Mouse (Mus musculus) thymus, postnatal 0 days (tissue): ENCODE measurements around the gene Zfx. TPM values are rescaled to one million over a fixed set of nuclear protein-coding genes. Genes with fewer than 3 reads are reported as not detected.

Source experiments
- DNase-seq: peaks from one replicate; pipeline ENCODE4 v3.0.0-alpha.2; 2015; ENCODE audit warnings: low spot score
- polyA plus RNA-seq: library from polyadenylated mRNA; unstranded; fragments of >200 nt; fragmentation: Nextera tagmentation; extraction: Ambion mirVana; gene quantifications from 2 replicates; pipeline ENCODE4 v1.2.1, GENCODE M21; 2015

Zfx gene
- polyA plus RNA-seq, 1 experiment from 2014 or later = 34.5 TPM

DNA sequence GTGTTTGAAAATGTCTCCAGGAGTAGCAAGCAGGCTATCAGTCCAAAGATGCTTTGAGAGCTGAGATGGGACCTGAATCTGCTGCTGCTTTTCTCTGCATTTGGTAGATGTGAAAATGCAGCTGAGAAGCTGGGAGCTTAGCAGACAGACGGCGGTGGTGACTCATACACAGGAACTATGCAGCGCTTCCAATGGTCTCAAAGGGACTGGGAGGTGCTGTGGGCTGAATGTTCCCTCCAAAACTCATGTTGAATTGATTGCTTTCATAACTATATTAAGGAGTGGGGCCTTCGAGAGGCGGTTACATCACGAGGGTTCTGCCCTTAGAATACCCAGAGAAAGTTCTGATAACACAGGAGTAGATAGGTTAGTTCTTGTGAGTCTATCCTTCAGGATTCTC is 62.3 kb downstream of the Zfx start:
- DNase-seq = no peak

DNA sequence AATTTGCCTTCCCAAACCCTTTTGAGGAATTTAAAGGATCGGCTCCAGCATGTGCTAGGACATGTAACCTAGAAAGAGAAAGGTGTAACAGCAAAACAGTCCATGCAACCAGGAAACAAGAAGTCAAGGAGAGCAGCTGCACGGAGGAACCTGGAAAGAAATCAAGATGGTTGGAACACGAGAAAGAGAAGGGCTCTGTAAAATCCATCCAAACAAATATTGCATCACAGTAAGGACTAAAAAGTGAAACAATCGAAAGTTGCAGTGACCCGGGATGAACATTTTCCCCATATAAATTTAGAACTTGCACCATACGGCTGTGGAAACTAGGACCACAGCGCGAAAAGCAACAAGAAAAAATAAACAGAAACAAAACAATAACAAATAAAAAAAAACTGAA is 62.8 kb downstream of the Zfx start:
- DNase-seq = no peak

DNA sequence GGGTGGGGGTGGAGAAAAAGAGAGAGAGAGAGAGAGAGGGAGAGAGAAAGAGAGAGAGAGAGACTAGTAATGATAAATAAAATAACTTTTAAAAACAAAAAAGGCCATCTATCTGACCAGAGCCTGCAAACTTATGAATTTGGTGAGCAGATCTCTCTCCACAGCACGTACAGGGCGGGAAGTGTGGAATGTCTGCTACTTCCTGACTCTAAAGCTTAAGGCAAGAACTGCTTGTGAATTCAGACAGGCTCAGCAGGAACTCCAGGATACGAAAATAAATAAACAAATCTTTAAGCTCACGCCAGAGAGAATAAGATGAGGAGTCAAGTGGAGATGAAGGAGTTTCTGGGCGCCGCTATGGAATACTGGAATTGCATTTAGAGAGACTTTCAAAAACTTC is 64.8 kb downstream of the Zfx start:
- no peak for DNase-seq

DNA sequence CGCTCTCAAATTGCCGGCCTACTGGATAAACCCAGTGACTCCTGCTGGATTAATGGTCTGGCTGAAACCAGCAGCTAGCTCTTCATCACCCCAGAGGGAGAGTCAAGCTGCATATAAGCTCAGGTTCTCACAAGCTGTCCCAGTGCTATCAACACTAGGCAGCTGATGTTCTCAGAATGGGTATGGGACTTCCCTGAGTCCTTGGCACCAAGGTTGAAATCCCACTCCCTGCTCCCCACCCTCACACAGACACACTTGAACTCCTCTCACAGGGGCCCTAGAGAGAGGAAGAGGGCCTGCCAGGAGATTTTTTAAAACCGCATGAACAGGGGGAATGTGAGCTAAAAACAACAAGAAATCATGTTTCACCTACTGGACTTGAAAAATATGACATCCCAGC is 74.5 kb downstream of the Zfx start:
- DNase-seq = no peak

DNA sequence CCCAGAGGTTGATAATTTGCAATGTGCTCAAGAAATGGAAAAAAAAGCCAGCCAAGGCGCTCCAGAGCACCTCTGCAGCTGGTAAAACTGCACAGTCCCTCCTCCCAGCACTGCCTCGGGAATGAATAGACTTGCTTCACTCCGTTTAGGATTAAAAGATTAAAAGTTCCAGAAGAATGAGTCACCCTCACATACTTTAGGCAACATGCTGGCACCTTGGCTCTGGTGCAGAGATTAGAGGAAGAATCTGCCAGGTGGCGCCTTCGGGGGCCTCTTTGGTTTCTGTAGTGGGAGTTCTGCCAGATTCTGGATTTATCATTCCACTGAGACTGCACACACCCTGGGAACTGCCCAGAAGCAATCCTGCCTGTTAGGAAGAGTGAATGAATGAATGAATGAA is 75.5 kb downstream of the Zfx start:
- DNase-seq = no peak

DNA sequence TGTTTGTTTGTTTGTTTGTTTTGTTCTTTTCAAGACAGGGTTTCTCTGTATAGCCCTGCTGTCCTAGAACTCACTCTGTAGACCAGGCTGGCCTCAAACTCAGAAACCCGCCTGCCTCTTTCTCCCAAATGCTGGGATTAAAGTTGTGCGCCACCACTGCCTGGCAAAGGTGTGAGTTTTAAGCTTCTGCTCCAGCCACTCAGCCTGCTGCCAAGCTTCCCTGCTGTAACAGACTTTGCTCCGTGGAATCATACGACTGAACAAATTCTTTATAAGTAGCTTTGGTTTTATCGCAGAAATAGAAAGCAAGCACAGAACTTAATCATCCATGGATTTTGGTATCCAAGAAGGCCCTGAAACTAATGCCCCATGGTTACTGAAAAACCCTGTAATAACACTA is 76.1 kb downstream of the Zfx start:
- no peak for DNase-seq

DNA sequence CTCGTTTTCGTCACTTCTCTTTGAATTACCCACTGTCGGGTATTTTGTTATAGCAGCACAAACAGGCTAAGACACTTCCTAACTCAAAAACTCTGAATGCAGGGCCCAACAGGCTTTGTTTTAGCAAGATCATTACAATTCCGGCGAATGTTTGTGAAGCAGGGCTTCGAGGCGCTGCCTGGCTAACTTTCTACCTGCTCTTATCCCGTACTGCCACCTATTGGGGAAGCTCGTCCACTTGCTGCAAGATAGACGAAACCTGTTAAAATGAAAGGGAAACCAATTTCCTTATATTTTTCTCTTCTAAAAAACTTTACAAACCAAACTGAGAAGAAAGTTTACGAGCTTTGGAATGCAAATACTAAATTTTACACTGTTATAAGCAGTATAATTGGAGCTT is 90.6 kb downstream of the Zfx start:
- DNase-seq = peak; percentile 44

DNA sequence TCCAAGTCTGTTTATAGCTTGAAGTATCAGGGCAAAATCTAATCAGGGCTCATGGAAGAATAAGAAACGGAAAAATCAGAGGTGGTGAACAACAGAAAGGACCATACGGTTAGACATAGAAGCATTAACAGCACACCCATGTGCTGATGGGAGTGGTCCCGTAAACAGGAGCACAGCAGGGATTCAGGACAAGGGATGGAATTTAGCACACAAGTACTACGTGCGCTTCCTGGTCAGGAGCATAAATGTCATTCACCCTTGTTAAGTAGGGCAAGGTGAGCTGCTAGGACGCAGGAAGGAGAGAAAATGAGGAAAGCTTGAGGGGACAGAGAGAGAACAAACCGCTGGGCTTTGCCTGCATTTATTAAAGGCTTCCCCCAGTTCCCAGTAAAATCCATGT is 93.4 kb downstream of the Zfx start:
- no peak for DNase-seq

Other genes starting within 250 kb of the Zfx start
- gene AU015836, start 155.0 kb downstream of the Zfx start, polyA plus RNA-seq = not detected in 2 replicates
- gene Eif2s3x, start 89.2 kb upstream of the Zfx start, polyA plus RNA-seq = 75.1 and 78.5 TPM in 2 replicates
- 9.6 and 12.2 TPM in 2 replicates for gene Klhl15, start 110.9 kb upstream of the Zfx start, polyA plus RNA-seq
- gene Fam90a1b, start 243.1 kb upstream of the Zfx start, polyA plus RNA-seq = 0.14 and 0.35 TPM in 2 replicates
- gene Apoo, start 243.4 kb upstream of the Zfx start, polyA plus RNA-seq = 75.8 and 79.1 TPM in 2 replicates